Mouse (Mus musculus) lung, postnatal 0 days (tissue): Measurements from ENCODE around the gene Rassf3.

Experiments used
- CTCF ChIP-seq: IDR thresholded peaks from 2 replicates; pipeline ENCODE4 v1.5.1; 2016; ENCODE audit warnings: antibody characterized with exemption, mild to moderate bottlenecking
- EP300 ChIP-seq: IDR thresholded peaks from 2 replicates; pipeline ENCODE4 v1.6.1; 2016; ENCODE audit warnings: antibody characterized with exemption, mild to moderate bottlenecking, control low read depth

GRCm38 (mm10) chr10:121457381-121457780 is 18.8 kb downstream of the Rassf3 start:
- TF ChIP-seq EP300 (no peak), CTCF (no peak)
